Mouse (Mus musculus) forebrain, embryonic 16.5 days (tissue): ENCODE data around the gene Zfp980. TPM values are rescaled to one million over a fixed set of nuclear protein-coding genes. Genes with fewer than 3 reads are reported as not detected.
"Not testable (repeated sequence)": the region's sequence is repeated elsewhere in the genome, so short reads cannot be mapped to it uniquely, and the experiment has no call there.

Source experiments
- ATAC-seq: fragments of 200-750 bp; cut with Nextera tagmentation; 2 replicates; pipeline ENCODE4 v1.8.0; 2017; ENCODE audit warnings: mild to moderate bottlenecking, moderate library complexity
- H3K27ac ChIP-seq: fragments of 300-500 bp; sonication (generic); 2 replicates; pipeline ENCODE4 v1.5.1; 2014; ENCODE audit warnings: low read length, control low read depth
- H3K27me3 ChIP-seq: fragments of 300-500 bp; sonication (generic); replicated peaks from 2 replicates; pipeline ENCODE4 v1.6.1; 2014; ENCODE audit warnings: low read length; ENCODE audit not compliant: control insufficient read depth, insufficient read depth
- H3K36me3 ChIP-seq: fragments of 300-500 bp; sonication (generic); 2 replicates; pipeline ENCODE4 v1.6.1; 2014; ENCODE audit not compliant: control insufficient read depth, insufficient read depth
- H3K4me1 ChIP-seq: fragments of 300-500 bp; sonication (generic); replicated peaks from 2 replicates; pipeline ENCODE4 v1.6.1; 2014; ENCODE audit warnings: low read length; ENCODE audit not compliant: control insufficient read depth, insufficient read depth
- H3K4me2 ChIP-seq: fragments of 300-500 bp; sonication (generic); 2 replicates; pipeline ENCODE4 v1.6.1; 2014; ENCODE audit warnings: mild to moderate bottlenecking, low read length, control low read depth
- H3K4me3 ChIP-seq: fragments of 300-500 bp; sonication (generic); replicated peaks from 2 replicates; pipeline ENCODE4 v1.5.1; 2014; ENCODE audit warnings: mild to moderate bottlenecking, low read length, control low read depth
- H3K9ac ChIP-seq: fragments of 300-500 bp; sonication (generic); replicated peaks from 2 replicates; pipeline ENCODE4 v1.6.1; 2014; ENCODE audit warnings: low read depth, low read length, control low read depth
- H3K9me3 ChIP-seq: fragments of 300-500 bp; sonication (generic); 2 replicates; pipeline ENCODE4 v1.6.1; 2016; ENCODE audit warnings: low read length; ENCODE audit not compliant: control insufficient read depth
- WGBS: fragments of 180-500 bp; shearing (Covaris S2); extraction: QIAGEN DNeasy Blood & Tissue Kit; methylation state at CpG from one replicate; pipeline ENCODE4 v1.1.7; 2014; 5-methylcytosine and 5-hydroxymethylcytosine counted together
- polyA plus RNA-seq: library from polyadenylated mRNA; unstranded; fragments of >200 nt; fragmentation: Nextera tagmentation; extraction: Ambion mirVana; gene quantifications from 2 replicates; pipeline ENCODE4 v1.2.1, GENCODE M21; 2015

Zfp980 gene
- not detected in 2 replicates for polyA plus RNA-seq

DNA sequence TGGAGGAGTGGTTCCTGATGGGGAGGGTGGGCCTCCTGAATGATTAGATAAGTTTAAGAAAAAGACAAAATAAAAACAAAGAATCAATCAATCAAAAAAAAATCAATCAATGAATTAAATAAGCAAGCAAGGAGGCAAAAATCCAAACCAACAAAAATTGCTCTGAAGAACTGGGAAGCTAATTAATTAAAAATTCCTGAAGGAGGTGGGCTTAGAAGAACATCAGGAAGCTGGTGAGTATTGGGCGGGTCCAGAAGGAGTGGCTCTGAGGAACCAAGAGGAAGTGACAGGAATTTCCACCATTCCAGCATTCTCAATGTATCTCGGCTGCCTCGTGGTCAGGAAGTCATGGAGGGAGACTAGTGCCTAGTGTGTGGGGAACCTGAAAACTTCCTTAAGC lies at the start of gene Zfp980:
Gene Zfp980, plus strand, starts transcription at position 301 of the 400 bp plus-strand sequence.
- H3K4me1 ChIP-seq, H3K9ac ChIP-seq, H3K9me3 ChIP-seq, H3K27ac ChIP-seq, H3K4me3 ChIP-seq, H3K36me3 ChIP-seq, ATAC-seq, H3K4me2 ChIP-seq, H3K27me3 ChIP-seq: not testable (repeated sequence)
- 86% methylated on average over 3 of the region's 3 CpGs for WGBS

DNA sequence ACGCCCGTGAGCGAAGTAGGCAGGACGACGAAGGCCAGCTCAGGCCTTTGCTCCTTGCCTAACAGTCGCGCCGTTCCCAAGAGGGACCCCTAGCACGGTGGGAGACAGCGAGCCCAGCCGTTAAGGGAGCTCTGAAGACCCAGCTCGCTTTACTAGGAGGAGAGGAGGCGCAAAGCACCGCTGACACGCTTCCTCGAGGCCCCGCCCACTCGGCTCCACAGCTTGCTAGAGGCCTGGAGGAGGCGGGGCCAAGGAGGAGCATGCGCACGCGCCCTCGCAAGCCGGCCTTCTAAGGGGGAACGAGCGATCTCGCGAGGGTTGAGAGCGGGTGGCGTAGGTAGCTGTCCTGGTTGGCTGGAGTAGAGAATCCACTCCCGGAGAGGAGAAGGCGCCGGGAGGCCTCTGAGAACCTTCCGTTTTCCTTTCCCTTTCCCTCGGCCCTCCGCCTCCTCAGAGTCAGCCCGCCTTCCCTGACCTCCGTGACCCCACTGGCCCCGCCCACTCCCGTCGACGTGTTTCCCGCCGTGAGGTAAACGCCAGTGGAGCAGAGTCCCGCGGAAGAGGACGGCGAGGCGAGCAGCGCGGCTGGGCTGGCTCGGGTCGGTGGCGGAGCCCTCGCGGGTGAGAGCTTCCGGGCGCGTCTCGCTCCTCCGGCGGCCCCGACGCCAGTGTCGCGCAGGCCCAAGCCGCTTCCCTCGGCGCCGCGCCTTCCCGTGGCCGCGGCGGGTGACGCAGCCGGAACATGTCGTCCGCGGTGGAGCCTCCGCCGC lies 29.9 kb upstream of the Zfp980 start:
- H3K27me3 ChIP-seq, H3K4me1 ChIP-seq, H3K36me3 ChIP-seq, H3K4me3 ChIP-seq, H3K9ac ChIP-seq, H3K4me2 ChIP-seq, H3K27ac ChIP-seq, H3K9me3 ChIP-seq, ATAC-seq: not testable (repeated sequence)
- WGBS = 37% methylated on average over 64 of the region's 83 CpGs

DNA sequence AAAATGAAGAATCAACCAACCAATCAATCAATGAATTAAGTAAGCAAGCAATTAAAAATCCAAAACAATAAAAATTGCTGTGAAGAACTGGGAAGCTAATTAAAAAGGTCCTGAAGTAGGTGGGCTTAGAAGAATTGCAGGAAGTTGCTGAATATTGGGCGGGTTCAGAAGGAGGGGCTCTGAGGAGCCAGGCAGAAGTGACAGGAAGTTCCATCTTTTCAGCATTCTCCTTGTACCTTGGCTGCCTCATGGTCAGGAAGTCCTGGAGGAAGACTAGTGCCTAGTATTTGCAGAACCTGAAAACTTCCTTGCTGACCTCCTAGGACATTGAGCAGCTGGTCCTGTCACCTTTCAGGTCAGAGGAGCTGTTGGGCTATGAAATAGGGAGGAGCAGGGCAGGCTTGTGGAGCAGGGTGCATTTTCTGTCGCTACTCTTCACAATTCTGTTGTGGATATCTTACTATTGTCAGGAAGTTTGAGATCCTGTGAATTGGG lies 3.8 kb downstream of the Zfp980 start:
- not testable (repeated sequence) for H3K4me1 ChIP-seq, H3K36me3 ChIP-seq, H3K9me3 ChIP-seq, ATAC-seq, H3K27me3 ChIP-seq, H3K27ac ChIP-seq, H3K9ac ChIP-seq, H3K4me3 ChIP-seq, H3K4me2 ChIP-seq
- 62% methylated on average over 2 of the region's 2 CpGs for WGBS

DNA sequence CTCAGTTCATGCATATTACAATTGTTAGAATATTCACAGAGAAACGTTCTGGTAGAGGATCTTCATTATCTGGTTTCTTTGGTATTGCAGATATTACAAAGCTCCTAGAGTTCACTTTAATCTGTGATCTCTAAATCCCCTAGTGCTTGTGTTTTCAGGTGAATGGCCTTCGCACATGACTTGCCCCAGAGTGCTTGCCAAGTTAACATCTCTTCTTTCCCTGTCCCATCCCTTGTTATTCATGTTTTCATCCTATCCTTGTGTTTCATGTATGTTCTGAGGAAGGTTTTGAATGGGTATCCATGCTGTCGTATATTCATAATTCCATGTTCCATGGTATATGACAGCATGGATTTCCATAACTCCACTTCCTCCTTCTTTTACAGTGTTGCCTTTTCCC lies 9.7 kb downstream of the Zfp980 start:
- H3K9me3 ChIP-seq = not testable (repeated sequence)

DNA sequence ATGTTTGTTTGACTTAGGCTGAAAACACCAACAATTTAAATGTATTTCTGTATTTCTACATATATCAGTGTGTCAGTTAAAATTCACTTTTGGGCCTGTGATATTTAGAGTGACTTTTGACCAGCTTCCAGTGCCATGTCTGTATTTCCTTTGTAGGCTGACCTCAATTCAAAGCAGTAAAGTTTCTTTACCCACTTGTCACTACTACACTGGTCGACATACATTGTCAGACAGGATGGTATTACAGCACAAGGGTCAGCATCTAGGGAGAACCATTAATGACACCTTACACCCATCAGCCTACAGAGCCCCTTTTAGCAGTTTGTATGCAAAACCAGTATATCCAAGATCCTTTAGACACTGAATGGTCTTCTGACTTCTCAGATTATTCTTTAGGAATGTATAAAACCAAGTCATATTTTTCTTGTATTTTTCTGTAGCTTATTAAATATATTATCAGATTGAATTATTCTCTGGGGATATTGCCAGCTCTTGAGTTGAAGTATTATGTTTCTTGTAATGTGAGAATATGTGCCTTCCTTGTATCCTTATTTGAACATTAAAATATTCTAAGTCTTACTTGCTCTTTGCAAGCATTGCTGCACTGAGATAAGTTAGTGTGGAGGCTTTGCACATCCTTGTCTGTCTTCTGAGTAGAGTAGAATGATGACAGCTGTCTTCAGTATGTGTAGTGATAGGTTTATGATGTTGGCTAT lies 10.3 kb downstream of the Zfp980 start:
- 36% methylated on average over 1 of the region's 1 CpGs for WGBS
- not testable (repeated sequence) for H3K4me2 ChIP-seq, H3K9ac ChIP-seq, H3K27me3 ChIP-seq, H3K36me3 ChIP-seq, H3K4me1 ChIP-seq, H3K4me3 ChIP-seq, H3K27ac ChIP-seq, H3K9me3 ChIP-seq, ATAC-seq

More for the DNA sequence above, 9.7 kb downstream of the Zfp980 start:
- WGBS = 79% methylated on average over 3 of the region's 3 CpGs
- not testable (repeated sequence) for H3K4me2 ChIP-seq, H3K9ac ChIP-seq, H3K4me3 ChIP-seq, ATAC-seq, H3K36me3 ChIP-seq, H3K27me3 ChIP-seq, H3K4me1 ChIP-seq, H3K27ac ChIP-seq

DNA sequence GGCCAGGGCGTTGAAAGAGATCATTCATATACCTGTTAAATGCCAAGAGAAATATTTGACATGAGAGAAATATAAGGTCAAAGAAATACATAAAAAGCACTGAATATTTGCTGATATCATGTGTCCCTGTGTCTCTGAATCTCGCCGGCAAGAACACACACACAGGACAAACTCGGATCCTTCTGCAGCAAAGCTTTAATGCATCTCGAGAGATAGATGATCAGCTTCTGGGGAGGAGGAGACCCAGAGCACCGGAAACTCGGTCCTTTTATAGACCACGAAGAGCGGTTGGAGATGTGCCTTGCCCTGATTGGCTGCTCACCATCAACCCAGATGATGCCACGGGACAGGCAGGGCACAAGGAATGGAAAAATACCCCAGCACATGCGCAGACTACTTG lies 11.5 kb downstream of the Zfp980 start:
- H3K27me3 ChIP-seq, H3K4me2 ChIP-seq, H3K4me3 ChIP-seq, H3K36me3 ChIP-seq, ATAC-seq, H3K9me3 ChIP-seq, H3K27ac ChIP-seq, H3K4me1 ChIP-seq, H3K9ac ChIP-seq: not testable (repeated sequence)
- WGBS = 86% methylated on average over 8 of the region's 11 CpGs

DNA sequence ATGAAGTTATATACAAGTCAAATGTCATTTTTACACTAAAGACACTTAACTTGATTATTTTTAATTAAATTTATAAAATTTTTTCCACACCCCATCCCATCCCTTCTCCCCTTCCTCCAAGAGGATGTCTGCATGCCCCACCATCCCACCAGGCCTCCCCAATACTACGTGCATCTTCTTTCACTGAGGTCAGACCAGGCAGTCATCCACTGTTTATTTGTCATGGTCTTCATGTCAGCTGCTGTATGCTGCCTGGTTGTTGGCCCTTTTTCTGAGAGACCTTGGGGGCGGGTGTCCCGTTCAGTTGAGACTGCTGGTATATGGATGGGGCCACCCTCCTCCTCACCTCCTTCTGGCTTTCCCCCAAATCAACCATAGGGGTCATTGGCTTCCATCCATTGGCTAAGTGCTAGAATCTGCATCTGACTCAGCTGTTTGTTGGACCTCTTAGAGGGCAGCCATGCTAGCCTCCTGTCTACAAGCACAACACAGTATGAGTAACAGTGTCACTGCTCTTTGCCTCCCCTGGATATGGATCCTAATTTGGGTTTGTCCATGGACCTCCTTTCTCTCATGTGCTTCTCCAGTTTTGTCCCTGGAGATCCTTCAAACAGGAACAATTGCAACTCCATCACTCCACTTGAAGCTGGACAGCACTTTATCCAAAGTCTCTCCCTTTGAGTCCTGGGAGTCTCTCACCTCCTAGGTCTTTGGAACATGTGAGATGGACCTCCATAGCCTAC lies 12.7 kb downstream of the Zfp980 start:
- H3K27ac ChIP-seq, ATAC-seq, H3K4me3 ChIP-seq, H3K9me3 ChIP-seq, H3K4me1 ChIP-seq, H3K36me3 ChIP-seq, H3K27me3 ChIP-seq, H3K4me2 ChIP-seq, H3K9ac ChIP-seq: not testable (repeated sequence)
- 75% methylated on average over 3 of the region's 3 CpGs for WGBS

DNA sequence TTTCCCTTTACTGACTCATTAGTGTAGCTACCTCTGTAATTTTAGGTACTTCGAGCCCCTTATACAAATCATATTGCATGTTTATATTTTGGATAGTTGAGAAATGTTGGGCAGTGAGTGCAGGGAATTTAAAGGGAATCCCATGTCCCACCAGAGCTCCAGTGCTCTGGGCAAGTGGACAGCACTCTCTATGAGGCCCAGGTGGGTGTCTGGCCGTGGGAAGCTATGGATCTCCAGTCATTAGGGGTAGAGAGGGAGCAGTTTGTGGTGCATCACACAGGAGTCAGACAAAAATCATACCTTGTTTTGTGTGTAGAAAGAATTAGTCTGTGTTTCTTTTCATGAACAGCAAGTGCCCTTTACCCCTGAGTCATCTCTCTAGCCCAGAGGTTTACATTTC lies 15.6 kb downstream of the Zfp980 start:
- H3K9me3 ChIP-seq, H3K4me1 ChIP-seq, H3K9ac ChIP-seq, H3K27ac ChIP-seq, H3K27me3 ChIP-seq, H3K36me3 ChIP-seq, H3K4me2 ChIP-seq, H3K4me3 ChIP-seq, ATAC-seq: not testable (repeated sequence)
- WGBS = 49% methylated on average over 2 of the region's 2 CpGs
